Mouse (Mus musculus): Measurements from ENCODE around the gene Tead3. TPM values are rescaled to one million over a fixed set of nuclear protein-coding genes. Genes with fewer than 3 reads are reported as not detected.
"Not testable (repeated sequence)": the region's sequence is repeated elsewhere in the genome, so short reads cannot be mapped to it uniquely, and the experiment has no call there.

Tead3 gene
- polyA plus RNA-seq, 1 experiment from 2014 or later = 1.9 TPM

DNA sequence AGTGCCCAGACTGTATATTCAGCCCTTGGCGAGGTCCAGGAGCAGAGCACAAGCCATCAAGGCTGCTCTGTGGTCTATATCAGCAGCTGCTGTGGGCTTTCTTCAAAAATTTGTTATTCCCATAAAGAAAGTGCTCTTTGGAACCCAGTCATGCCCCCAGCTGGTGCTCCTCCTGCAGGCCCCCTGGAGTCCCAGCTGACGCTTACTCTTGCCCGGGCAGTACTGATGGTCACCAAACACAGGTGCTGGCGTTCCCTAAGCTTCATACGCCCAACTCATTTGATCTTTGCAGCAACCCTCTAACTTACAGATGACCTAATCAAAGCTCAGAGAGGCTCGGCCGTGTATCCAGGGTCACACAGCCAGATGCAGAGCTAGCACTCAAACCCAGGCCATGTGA lies 13.1 kb downstream of the Tead3 start:
- Histone ChIP-seq H3K27ac (no peak overlapping the region), H3K9me3 (replicated peaks) (no peaks in the 10 kb centered on the region), H3K4me1 (peaks cover 33% of the 10 kb centered on the region), H3K4me2 (no peak overlapping the region), H3K36me3 (peaks cover 64% of the 10 kb centered on the region), H3K9ac (no peak overlapping the region), H3K27me3 (replicated peaks) (peaks cover 35% of the 10 kb centered on the region), H3K4me3 (no peak overlapping the region)
- ATAC-seq = no peak
- 80% methylated on average over 7 of the region's 7 CpGs for WGBS (ENCODE audit: insufficient replicate concordance)

DNA sequence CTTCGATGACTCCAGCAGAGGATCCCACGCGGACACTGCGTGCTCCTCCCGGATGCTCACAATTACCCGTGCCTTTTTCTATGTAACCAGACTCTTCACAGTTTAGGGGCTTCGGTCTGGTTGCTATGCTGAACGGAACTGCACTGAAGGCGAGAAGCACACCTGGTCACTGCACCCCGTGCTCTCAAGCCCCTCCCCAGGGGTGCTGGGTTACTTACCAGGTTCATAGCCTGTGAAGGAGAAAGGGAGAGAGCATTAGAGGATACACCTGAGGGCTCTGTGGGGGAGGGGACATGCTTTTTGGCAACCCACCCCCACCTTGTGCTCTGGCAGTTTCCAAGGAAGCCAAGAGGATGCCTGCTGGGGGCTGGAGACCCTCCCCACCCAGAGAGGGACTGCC lies 15.3 kb downstream of the Tead3 start:
- Histone ChIP-seq H3K36me3 (peaks cover 79% of the 10 kb centered on the region), H3K9me3 (replicated peaks) (no peaks in the 10 kb centered on the region), H3K9ac (no peak overlapping the region), H3K27ac (no peak overlapping the region), H3K4me3 (no peak overlapping the region), H3K4me2 (no peak overlapping the region), H3K4me1 (peaks cover 30% of the 10 kb centered on the region), H3K27me3 (replicated peaks) (peaks cover 17% of the 10 kb centered on the region)
- WGBS (ENCODE audit: insufficient replicate concordance) = 63% methylated on average over 10 of the region's 10 CpGs
- ATAC-seq = no peak

DNA sequence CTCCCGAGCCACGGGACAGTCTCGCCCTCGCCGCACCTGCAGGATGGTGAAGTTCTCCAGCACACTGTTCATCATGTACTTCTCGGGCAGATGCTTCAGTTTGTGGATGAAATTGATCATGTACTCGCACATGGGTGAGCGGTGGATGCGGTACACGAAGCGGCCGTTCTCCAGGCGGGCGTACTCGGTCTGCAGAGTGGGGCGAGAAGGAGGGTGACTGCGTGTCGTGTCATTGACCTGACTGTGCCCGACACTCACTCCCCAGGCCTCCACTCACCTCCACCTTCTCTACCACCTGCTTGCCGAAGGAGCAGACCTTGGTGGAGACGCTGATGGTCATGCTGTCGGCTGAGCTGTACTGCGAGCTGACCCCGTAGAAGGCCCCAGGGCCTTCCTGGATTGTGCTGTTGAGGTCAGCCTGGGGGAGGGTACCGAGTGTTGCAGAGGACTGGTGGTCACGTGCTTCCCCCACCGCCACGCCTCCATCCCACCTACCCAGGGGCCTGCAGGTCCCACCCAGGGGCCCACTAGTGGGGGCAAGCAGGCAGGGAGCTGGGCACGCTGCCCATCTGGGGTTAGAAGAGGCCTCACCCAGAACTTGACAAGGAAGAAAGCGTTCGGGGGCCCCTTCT lies 17.6 kb downstream of the Tead3 start:
- Histone ChIP-seq H3K4me2 (0 out of 2 replicates have a peak overlapping the region, but pooled peaks have one; percentile 1), H3K27me3 (replicated peaks) (peaks cover 14% of the 10 kb centered on the region), H3K4me1 (peaks cover 43% of the 10 kb centered on the region), H3K36me3 (peaks cover 72% of the 10 kb centered on the region), H3K9me3 (replicated peaks) (no peaks in the 10 kb centered on the region), H3K27ac (peak overlapping the region; percentile 53; the same call in 1 of the 2 replicates), H3K4me3 (no peak overlapping the region), H3K9ac (no peak overlapping the region)
- 43% methylated on average over 31 of the region's 31 CpGs for WGBS (ENCODE audit: insufficient replicate concordance)
- no peak for ATAC-seq

DNA sequence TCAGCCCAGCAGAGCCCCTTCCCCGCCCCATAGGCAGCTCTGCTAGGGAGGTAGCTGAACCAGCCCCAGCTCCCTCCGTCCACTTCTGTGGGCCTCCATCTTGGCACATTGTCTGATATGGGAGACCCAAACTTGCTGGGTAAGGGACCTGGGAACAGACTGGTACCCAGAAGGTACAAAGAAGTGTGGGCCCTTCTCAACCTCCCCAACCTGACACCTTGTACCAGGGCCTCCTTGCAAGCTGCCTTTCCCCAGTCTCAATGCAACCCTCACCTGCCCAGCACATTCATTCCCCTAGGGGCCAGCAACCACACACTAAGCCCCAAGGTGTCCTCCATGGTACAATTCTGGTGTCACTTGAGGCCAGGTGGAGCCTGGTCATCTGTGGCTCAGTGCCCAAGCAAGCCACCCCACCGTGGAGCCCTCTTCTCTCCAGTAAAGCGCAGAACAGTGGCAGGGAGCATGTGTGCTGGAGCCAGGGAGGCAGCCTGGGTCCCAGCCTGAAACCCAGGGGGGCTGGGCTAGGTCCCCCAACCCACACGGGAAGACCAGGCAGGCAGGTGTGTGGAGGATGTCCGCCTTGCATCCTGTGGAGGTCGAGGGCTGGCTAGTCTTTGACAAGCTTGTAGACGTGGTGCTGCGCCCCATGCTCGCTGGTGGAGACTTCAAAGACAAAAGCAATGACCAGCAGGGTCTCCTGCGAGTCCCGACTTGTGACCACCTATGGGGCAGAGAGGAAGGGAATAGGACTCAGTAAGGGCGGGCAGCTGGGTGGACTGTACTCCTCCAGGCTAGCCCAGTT lies 18.3 kb downstream of the Tead3 start:
- Histone ChIP-seq H3K4me1 (peaks cover 50% of the 10 kb centered on the region), H3K9ac (no peak overlapping the region), H3K4me2 (peak overlapping the region; percentile 3; the same call in 1 of the 2 replicates), H3K4me3 (no peak overlapping the region), H3K27ac (peak overlapping the region; percentile 53), H3K9me3 (replicated peaks) (no peaks in the 10 kb centered on the region), H3K36me3 (peaks cover 65% of the 10 kb centered on the region), H3K27me3 (replicated peaks) (peaks cover 14% of the 10 kb centered on the region)
- 37% methylated on average over 13 of the region's 13 CpGs for WGBS (ENCODE audit: insufficient replicate concordance)
- ATAC-seq = no peak; the same call in 1 of the 2 replicates

DNA sequence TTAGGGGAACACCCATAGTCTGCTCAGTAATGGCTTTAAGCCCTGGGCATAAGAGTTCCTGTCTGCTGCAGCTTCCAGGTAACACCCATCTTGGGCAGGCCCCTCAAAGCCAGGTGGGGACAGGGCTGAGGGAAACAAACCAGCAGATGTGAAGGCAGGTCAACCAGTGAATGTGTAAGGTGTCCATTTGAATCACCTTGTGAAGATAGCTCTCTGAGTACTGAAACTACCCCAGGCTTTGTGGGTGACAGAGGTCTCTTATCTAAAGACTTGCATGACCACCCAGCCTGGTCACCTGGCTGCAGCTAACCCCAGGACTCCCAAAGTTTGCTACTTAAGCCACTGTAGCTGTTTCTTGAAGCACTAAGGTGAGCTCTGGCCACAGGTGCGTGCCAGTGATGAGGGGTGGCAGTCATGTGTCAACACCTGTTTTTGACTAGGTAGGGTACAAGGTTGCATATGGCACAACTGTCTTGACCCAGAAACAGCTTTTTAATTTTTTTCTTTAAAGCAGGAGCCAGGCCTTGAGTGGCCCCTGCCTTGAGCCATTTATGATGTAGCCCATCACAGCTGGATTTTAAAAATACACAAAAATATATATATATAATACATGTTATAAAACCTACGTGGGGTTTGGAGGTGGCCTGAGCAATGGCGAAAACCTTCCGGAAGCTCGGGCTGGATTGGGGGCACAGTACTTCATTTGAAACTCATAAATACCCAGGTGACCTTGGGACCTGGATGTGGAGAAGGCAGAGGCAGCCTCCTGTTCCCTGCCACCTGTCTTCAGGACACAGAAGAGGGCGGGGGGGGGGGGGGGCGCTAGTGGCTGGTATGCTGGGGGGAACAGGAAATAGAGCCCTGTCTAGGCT lies 19.1 kb downstream of the Tead3 start:
- peaks cover 63% of the 10 kb centered on the region for H3K36me3 ChIP-seq
- peaks cover 52% of the 10 kb centered on the region for H3K4me1 ChIP-seq
- H3K4me3 ChIP-seq = no peak overlapping the region
- peaks cover 14% of the 10 kb centered on the region for H3K27me3 ChIP-seq (replicated peaks)
- H3K9me3 ChIP-seq (replicated peaks) = no peaks in the 10 kb centered on the region
- H3K4me2 ChIP-seq = peak overlapping the region; percentile 85
- H3K9ac ChIP-seq = peak overlapping the region; percentile 8; the same call in 1 of the 2 replicates
- peak; percentile 7; the same call in 1 of the 2 replicates for ATAC-seq
- WGBS (ENCODE audit: insufficient replicate concordance) = 17% methylated on average over 5 of the region's 7 CpGs
- H3K27ac ChIP-seq = peak overlapping the region; percentile 53

DNA sequence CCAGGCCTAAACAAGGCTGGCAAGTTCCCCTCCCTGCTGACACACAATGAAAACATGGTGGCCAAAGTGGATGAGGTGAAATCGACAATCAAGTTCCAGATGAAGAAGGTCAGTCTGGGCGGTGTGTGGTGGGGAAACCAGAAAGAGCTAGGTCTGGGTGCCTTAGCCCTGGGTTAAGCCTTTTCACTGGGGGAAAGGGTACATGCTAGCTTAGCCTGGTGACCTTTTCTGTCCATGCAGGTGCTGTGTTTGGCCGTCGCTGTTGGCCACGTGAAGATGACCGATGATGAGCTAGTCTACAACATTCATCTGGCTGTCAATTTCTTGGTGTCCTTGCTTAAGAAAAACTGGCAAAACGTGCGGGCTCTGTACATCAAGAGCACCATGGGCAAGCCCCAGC lies 20.0 kb downstream of the Tead3 start:
- H3K4me1 ChIP-seq = peaks cover 52% of the 10 kb centered on the region
- peak overlapping the region; percentile 97; the same call in 1 of the 2 replicates for H3K9ac ChIP-seq
- WGBS (ENCODE audit: insufficient replicate concordance) = 50% methylated on average over 8 of the region's 8 CpGs
- ATAC-seq; H3K9me3 ChIP-seq (replicated peaks): not testable (repeated sequence)
- H3K27ac ChIP-seq = peak overlapping the region; percentile 96
- H3K27me3 ChIP-seq (replicated peaks) = peaks cover 11% of the 10 kb centered on the region
- peak overlapping the region; percentile 82 for H3K4me3 ChIP-seq
- peaks cover 60% of the 10 kb centered on the region for H3K36me3 ChIP-seq
- H3K4me2 ChIP-seq = peak overlapping the region; percentile 85

DNA sequence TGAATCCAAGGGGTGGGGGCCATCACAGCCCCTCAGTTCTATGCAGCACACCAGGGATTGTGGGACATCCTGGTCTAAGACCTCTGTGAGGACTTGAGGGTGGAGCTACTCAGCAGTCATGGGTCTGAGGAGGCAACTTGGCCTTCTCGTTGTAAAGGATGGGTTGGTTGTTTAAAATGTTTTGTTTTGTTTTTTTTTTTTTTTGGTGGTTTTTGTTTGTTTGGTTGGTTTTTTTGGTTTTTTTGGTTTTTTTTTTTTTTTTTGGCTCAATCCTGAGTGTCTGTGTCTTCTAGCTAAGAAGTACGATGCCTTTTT lies 20.4 kb downstream of the Tead3 start:
- Histone ChIP-seq H3K4me1 (peaks cover 52% of the 10 kb centered on the region), H3K27ac (peak overlapping the region; percentile 96), H3K9ac (peak overlapping the region; percentile 97), H3K9me3 (replicated peaks) (no peaks in the 10 kb centered on the region), H3K27me3 (replicated peaks) (peaks cover 11% of the 10 kb centered on the region), H3K4me3 (peak overlapping the region; percentile 82), H3K36me3 (peaks cover 60% of the 10 kb centered on the region), H3K4me2 (peak overlapping the region; percentile 85)
- 41% methylated on average over 2 of the region's 2 CpGs for WGBS (ENCODE audit: insufficient replicate concordance)
- ATAC-seq = no peak

DNA sequence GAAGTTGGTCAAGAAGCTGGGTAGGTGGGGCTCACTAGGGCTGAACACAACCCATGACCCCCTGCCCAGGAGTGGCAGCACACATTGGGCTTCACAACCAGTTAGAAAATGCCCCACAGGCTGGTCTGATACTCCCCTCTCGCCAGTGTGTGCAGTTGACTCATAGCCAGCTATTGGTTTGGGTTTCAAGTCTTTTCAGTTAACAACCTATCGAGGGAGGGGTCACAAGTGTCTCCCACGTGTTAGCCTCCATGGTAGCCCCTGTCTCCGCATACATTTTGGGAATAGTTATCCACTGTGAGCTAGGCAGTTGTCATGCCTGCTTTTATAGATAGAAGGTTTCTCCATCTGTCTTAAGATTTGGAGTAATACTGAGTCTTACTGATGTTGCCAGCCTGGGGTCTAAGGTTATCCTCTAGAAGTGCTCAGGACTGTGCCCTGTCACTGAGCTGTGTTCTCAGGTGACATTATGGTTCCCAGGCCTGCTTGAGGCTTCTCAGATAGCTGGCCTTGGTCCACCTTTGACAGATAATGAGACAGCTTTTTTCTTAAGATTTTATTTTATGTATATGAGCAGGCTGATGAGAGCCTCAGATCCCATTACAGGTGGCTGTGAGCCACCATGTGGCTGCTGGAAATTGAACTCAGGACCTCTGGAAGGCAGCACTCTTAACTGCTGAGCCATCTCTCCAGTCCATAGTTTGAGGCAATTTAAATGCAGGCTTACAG lies 20.9 kb downstream of the Tead3 start:
- Histone ChIP-seq H3K9me3 (replicated peaks) (0 out of 2 replicates have a peak, but pooled peaks cover 2% of the 10 kb centered on the region), H3K36me3 (peaks cover 65% of the 10 kb centered on the region), H3K27ac (peak overlapping the region; percentile 96), H3K4me1 (peaks cover 52% of the 10 kb centered on the region), H3K4me3 (peak overlapping the region; percentile 82), H3K27me3 (replicated peaks) (peaks cover 11% of the 10 kb centered on the region), H3K9ac (peak overlapping the region; percentile 97), H3K4me2 (peak overlapping the region; percentile 85)
- WGBS (ENCODE audit: insufficient replicate concordance) = 3% methylated on average over 4 of the region's 4 CpGs
- ATAC-seq = no peak

DNA sequence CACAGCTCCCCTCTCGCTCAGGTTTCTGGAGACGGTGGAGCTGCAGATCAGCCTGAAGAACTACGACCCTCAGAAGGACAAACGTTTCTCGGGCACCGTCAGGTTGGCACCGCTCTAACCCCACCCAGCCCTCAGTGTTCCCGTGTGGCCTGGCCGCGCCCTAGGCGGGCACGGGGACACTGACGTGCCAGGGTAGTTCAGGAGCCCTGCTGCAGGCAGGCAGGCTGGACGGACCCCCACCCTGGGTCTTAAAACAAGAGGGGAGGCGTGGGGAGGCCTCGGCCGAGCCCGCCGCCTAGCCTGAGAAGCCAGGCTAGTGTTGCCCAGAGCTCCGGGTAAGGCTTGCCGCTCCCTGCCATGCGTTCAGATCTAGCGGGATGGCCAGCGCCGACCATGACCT lies 21.7 kb downstream of the Tead3 start:
- WGBS (ENCODE audit: insufficient replicate concordance) = 0% methylated on average over 25 of the region's 25 CpGs

DNA sequence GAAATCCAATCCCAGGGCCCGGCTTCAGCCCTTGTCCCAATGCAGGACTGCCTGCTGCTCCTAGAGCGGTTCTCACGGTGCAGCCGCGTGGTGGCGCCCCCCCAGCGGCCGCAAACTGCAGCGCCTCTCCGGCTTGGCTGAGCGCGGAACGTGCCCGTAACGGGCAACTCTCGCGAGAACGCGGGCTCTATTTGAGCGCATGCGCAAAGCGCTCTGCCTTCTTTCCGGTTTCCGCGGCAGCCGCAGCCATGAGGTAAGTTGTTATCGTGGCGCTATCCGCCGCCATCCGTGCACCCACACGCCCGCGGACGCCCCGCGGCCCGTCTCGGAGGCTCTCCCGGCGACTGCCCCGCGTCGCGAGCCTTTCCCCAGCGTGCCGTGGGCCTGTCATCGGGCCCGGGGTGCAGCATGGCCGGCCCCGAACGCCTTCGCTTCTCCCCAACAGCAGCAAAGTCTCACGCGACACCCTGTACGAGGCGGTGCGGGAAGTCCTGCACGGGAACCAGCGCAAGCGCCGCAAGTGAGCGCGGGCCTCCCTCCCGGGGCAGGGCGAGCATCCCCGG lies 22.2 kb downstream of the Tead3 start, which contains the start of gene Rpl10a:
Rpl10a (plus strand) TSS at position 106 of the 563 bp plus-strand sequence.
- peak within 1 kb of the TSS; percentile 97 for H3K9ac ChIP-seq
- WGBS (ENCODE audit: insufficient replicate concordance) = under 1% methylated on average over 67 of the region's 67 CpGs
- peak within 1 kb of the TSS; percentile 85 for H3K4me2 ChIP-seq
- peaks cover 75% of the 10 kb centered on the region for H3K36me3 ChIP-seq
- peak within 1 kb of the TSS; percentile 82 for H3K4me3 ChIP-seq
- H3K9me3 ChIP-seq (replicated peaks) = peaks cover 8% of the 10 kb centered on the region; the same call in 1 of the 2 replicates
- peaks cover 48% of the 10 kb centered on the region for H3K4me1 ChIP-seq
- peak within 1 kb of the TSS; percentile 96 for H3K27ac ChIP-seq
- peak; percentile 81 for ATAC-seq
- H3K27me3 ChIP-seq (replicated peaks) = peaks cover 6% of the 10 kb centered on the region

More for the DNA sequence above, 21.7 kb downstream of the Tead3 start:
- peak overlapping the region; percentile 82 for H3K4me3 ChIP-seq
- H3K4me1 ChIP-seq = peaks cover 52% of the 10 kb centered on the region
- peak overlapping the region; percentile 85 for H3K4me2 ChIP-seq
- H3K9ac ChIP-seq = peak overlapping the region; percentile 97
- peaks cover 70% of the 10 kb centered on the region for H3K36me3 ChIP-seq
- peaks cover 8% of the 10 kb centered on the region; the same call in 1 of the 2 replicates for H3K9me3 ChIP-seq (replicated peaks)
- peaks cover 11% of the 10 kb centered on the region for H3K27me3 ChIP-seq (replicated peaks)
- peak; percentile 18; the same call in 1 of the 2 replicates for ATAC-seq
- H3K27ac ChIP-seq = peak overlapping the region; percentile 96
